Mouse (Mus musculus) cerebellum, adult 9-10 months (tissue): Measurements from ENCODE around the gene Rgs10.
"Not testable (repeated sequence)": the region's sequence is repeated elsewhere in the genome, so short reads cannot be mapped to it uniquely, and the experiment has no call there.

Experiments used
- DNase-seq: peaks from one replicate; pipeline ENCODE4 v3.0.0; 2022

Rgs10 gene

DNA sequence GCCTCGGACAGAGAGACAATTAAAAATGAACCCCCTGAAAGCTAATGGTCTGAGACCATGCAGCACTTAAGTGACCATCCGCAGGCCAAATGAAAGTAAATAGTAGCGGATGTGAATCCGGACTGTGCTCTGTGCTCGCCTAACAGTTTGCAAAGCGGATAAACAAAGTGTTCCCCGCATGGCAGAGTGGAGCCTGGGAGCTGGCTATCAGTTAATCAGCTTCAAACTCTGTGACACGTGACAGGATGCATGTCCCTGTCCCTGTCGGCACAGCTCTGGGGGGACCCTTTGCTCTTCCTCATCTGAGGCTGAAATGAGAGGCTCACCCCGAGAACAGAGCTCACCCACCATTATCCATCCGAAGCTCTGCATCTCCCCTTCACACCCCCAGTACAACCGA lies 49.2 kb downstream of the Rgs10 start:
- DNase-seq = no peak

GRCm38 (mm10) chr7:128368828-128369227 lies 49.7 kb downstream of the Rgs10 start:
- no peak for DNase-seq

GRCm38 (mm10) chr7:128366654-128367053 lies 51.9 kb downstream of the Rgs10 start:
- DNase-seq = no peak

DNA sequence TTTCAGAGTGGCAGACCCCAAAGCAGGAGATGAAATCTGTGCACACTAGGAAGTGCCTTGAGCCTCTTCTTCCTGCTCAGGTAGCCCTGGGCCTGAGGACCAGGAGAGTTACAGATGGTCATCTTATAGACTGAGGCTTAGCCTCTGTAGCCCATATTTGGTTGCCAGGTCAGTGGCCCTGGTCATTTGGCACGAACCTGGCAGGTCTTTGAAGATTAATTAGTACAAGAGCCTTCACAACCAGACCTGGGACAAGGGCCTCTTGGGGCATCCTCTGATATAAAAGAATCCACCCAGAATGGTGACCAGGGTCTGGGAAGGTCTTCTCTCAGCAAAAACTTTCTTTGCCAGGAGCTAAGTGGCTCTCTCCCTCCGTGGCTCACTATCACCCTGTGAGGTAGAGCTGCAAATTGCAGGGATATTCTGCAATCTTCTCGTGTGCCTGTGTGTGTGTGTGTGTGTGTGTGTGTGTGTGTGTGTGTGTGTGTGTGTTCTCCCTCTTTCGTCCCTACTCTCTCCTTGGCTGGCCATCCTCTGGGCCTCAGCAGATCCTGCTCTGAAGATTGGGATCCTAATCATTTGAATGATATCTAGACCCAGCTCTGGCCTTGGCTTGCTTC lies 53.4 kb downstream of the Rgs10 start:
- no peak for DNase-seq

DNA sequence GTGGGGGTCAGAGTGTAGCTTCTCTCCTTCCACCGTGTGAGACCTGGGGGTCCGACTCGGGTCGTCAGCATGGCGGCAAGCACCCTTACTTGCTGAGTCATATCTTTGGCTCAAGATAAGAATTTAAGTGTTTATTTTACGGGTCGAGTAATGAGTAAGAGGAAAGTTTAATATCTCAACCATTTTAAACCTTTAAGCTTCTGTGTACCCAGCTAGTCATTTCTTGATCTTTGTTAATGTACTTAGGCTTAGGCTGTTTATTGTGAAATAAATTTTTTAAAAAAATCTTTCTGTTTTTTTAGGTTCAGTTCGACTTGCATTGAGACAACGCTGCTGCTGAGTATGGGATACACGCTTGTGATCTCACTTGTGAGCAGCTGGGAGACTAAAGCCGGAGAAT lies 54.0 kb downstream of the Rgs10 start:
- no peak for DNase-seq

- DNase-seq = no peak
Measured at GRCm38 (mm10) chr7:128363806-128364205, 54.8 kb downstream of the Rgs10 start.

- DNase-seq = no peak
Measured at GRCm38 (mm10) chr7:128362916-128363315, 55.6 kb downstream of the Rgs10 start.

- DNase-seq = no peak
Measured at GRCm38 (mm10) chr7:128359741-128360140, 58.8 kb downstream of the Rgs10 start.

GRCm38 (mm10) chr7:128359164-128359563 lies 59.4 kb downstream of the Rgs10 start:
- no peak for DNase-seq

DNA sequence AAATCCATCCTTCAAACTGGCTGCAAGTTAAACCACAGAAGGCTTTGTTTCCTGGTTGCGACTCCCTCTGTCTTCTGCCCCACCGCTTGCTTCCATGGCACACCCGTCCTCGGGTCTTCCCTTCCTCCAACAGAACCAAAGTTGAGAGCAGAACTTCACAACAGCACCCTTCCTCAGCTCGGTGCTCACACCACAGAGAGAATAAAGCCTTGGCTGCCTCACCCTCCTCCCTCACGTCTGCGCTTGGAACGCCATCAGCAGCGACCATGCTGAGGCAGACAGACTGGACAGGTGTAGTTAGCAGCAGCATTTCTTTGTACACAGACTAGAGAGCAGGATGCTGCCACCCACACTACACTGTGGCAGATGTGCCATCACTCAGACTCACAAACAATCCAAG lies 59.8 kb downstream of the Rgs10 start:
- no peak for DNase-seq

- DNase-seq = peak; percentile 23
Measured at GRCm38 (mm10) chr7:128356868-128357755, 61.4 kb downstream of the Rgs10 start.

DNA sequence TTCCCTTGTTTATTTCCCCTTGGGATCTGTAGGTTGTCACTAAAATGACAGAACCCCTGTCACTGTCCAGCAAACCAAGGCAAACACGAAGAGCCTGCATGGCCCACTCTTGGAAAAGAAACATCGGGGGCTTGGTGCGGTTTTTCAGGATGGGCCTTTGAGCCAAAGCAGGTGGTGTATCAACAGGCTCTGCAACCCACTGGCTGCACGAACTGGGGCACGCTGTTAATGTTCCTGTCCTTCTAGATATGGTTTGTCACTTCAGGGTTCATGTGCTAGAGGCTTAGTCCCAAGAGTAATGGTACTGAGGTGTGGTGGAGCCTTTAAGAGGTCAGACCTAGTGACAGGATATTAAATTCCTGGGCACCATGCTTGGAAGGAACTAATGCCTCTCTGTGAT lies 63.1 kb downstream of the Rgs10 start:
- DNase-seq = no peak

DNA sequence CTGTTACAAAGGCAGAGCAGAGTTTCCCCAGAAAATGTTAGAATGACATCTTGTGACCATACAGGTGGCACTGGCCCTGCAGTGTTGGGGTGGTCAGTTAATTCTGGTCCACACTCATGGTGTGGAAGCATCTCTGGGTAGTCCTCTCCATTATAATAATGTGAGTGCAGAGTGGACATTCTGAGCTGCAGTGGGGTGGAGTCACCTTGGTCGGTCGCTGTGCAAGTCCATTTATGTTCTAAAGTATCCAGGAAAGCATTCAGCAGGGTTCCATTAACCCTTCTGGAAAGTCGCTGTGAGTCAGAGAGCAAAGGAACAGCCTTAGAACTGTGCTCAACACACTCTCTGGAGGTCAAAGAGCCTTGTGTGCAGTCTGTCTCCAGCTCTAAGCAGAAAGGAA lies 65.8 kb downstream of the Rgs10 start:
- no peak for DNase-seq

- no peak for DNase-seq
Measured at GRCm38 (mm10) chr7:128351176-128351575, 67.4 kb downstream of the Rgs10 start.

DNA sequence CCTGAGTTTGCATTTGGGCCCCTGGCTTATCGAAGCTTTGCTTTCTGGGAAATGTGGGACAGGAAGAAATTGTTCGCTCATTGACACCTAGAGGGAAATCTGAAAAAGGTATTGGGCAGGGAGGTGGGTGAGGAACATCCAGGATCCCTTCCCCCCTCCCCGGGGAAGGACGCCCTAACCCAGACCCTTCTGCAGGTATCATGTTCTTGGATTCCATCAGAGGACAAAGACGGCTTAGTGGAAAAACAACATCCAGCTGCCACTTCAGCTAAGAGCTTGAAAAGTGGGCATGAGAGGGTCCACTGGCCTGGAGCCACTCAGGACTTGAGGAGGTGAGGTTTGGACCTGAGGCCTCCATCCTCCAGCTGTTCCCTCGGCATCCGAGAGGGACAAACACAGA lies 68.2 kb downstream of the Rgs10 start:
- no peak for DNase-seq

GRCm38 (mm10) chr7:128349751-128350150 lies 68.8 kb downstream of the Rgs10 start:
- DNase-seq = no peak

DNA sequence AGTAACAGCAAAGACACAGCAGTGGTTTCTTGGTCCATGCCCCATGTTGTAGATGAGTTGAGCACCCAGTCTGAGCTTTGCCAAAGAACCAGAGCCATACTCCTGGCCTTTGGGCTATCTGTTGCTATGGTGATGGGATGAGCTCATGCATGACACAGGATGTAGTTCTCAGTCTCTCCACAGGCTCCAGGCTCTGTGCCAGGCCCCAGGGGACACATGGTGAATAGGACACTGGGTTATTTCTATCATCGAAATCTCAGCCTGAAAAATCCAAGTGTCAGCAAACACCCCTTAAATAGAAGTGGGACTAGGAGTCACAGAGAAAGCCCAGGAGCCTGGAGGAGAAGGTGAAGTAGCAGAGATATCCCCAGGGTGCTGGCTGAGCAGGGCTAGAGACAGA lies 70.0 kb downstream of the Rgs10 start:
- peak; percentile 75 for DNase-seq

- DNase-seq = no peak
Measured at GRCm38 (mm10) chr7:128346991-128347390, 71.6 kb downstream of the Rgs10 start.

DNA sequence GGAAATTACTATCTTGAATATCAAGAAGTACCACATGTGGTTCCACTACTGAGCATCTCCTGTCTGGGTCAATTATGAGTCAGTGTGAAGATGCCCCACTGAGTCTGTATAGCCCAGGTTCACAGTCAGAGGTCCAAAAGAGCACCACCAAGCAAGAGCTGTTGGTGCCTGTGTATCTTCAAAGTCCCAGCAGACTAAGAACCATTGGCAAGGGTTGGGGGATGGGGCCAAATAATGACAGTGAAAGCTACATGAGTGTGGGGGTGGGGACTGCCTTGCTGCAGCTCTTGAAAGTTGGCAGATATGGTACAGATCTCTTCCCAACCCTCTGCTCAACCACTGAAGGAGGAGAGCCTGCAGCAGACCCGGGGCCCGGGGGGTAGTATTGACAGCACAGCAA lies 72.0 kb downstream of the Rgs10 start:
- DNase-seq = no peak

GRCm38 (mm10) chr7:128345691-128346090 lies 72.9 kb downstream of the Rgs10 start:
- DNase-seq = no peak

DNA sequence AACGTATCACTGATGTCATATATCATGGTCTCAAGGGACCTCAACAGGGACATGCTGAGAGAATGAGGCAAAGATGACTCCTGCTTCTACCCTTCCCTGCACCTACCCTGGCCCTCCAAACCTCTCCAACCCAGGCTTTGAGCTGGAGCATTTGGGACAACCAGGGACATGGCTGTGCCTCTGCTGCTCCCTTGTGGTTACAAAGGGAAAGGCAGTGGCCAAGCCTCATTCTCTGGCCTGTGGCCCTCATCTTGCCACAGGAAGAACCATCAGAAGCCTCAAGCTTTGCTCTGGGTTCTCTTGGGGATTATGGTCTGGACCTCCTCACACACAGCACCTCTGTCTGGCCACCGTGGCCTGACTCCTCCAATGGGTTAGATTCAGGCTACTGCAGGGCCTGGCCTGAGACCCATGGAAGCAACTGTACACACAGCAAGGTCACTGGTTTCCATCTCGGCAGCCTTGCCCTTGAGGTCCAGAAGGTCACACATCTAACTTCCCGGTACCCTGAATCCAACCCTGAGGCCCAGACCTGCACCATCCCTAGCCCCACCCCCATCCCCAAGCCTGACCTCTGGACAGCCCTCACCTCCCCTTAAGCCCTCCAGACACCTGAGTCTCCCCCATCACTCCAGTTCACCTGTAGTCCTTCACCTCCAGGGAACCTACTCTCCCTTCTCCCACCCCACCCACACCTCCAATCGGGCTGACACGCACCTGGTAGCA lies 73.5 kb downstream of the Rgs10 start:
- peak; percentile 85 for DNase-seq

DNA sequence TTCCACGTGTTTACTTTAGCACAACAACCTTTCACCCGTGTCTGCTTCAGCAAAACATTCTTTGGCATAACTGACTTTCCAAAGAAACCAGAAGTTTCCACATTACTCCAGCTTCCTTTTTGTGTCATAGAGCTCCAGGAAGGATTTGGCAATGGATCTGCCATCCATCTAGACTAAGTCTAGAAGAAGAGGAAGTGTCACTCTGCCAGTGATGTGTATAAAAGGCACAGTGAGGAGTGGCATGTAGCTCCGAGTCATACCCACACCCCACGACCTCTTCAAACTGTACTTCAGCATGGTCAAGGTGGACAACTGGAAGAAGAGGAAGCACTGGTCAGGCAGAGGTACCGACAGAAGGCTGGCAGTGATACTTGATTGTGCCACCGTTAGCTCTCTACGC lies 74.1 kb downstream of the Rgs10 start:
- DNase-seq = no peak

DNA sequence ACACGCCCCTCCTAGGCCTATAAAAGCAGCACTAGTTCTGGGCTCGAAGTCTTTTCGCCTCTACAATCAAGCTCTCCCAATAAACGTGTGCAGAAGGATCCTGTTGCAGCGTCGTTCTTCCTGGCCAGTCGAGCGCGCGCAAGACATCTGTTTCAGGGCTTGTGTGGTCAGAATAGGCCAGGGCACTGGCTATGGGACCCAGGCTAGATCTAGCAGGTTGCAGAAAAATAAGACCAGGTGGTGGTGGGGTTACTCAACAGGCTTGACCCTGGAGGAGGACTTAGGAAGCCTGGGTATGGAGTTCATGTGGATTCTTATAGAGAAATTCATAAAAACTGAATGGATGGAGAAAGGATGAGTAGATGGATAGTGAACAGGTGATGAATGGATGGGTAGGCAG lies 75.9 kb downstream of the Rgs10 start:
- not testable (repeated sequence) for DNase-seq

- not testable (repeated sequence) for DNase-seq
Measured at GRCm38 (mm10) chr7:128340321-128340720, 78.2 kb downstream of the Rgs10 start.
